Mouse (Mus musculus): ENCODE results near the gene Tmigd1. TPM values are rescaled to one million over a fixed set of nuclear protein-coding genes. Genes with fewer than 3 reads are reported as not detected.
A peak's percentile ranks its signal among the peaks of the same experiment; 100 is the strongest.
"Not testable (repeated sequence)": the region's sequence is repeated elsewhere in the genome, so short reads cannot be mapped to it uniquely, and the experiment has no call there.

Tmigd1 gene
- total RNA-seq, 2 experiments from 2014 or later: not detected

- DNase-seq (ENCODE audit: extremely low spot score in 1 of 2, low spot score in 1 of 2): no peak
Measured at GRCm38 (mm10) chr11:76897871-76898270, 4.1 kb upstream of the Tmigd1 start.

GRCm38 (mm10) chr11:76898751-76899150 lies 3.2 kb upstream of the Tmigd1 start:
- DNase-seq (ENCODE audit: extremely low spot score in 1 of 2, low spot score in 1 of 2): no peak

GRCm38 (mm10) chr11:76899758-76900738 lies 1.9 kb upstream of the Tmigd1 start:
- no peak for DNase-seq (ENCODE audit: extremely low spot score in 1 of 2, low spot score in 1 of 2)

- DNase-seq (ENCODE audit: extremely low spot score in 1 of 2, low spot score in 1 of 2): no peak
Measured at GRCm38 (mm10) chr11:76904340-76904739, 2.4 kb downstream of the Tmigd1 start.

GRCm38 (mm10) chr11:76908651-76909050 lies 6.7 kb downstream of the Tmigd1 start:
- DNase-seq (ENCODE audit: extremely low spot score in 1 of 2, low spot score in 1 of 2): no peak

- no peak for DNase-seq (ENCODE audit: extremely low spot score in 1 of 2, low spot score in 1 of 2)
Measured at GRCm38 (mm10) chr11:76911325-76912054, 9.5 kb downstream of the Tmigd1 start.

GRCm38 (mm10) chr11:76912055-76912395 lies 10.1 kb downstream of the Tmigd1 start:
- DNase-seq (ENCODE audit: extremely low spot score in 1 of 2, low spot score in 1 of 2): peak in 1 of 2 experiments; percentile 27

GRCm38 (mm10) chr11:76914366-76914765 lies 12.4 kb downstream of the Tmigd1 start:
- DNase-seq (ENCODE audit: extremely low spot score in 1 of 2, low spot score in 1 of 2): no peak

GRCm38 (mm10) chr11:76916539-76917229 lies 14.7 kb downstream of the Tmigd1 start:
- no peak for DNase-seq (ENCODE audit: extremely low spot score in 1 of 2, low spot score in 1 of 2)

GRCm38 (mm10) chr11:76917230-76917548 lies 15.2 kb downstream of the Tmigd1 start:
- DNase-seq (ENCODE audit: extremely low spot score in 1 of 2, low spot score in 1 of 2): no peak

- DNase-seq (ENCODE audit: extremely low spot score in 1 of 2, low spot score in 1 of 2): no peak
Measured at GRCm38 (mm10) chr11:76920607-76921006, 18.6 kb downstream of the Tmigd1 start.

- DNase-seq (ENCODE audit: extremely low spot score in 1 of 2, low spot score in 1 of 2): no peak
Measured at GRCm38 (mm10) chr11:76924759-76925236, 22.8 kb downstream of the Tmigd1 start, which contains the start of gene Blmh. Blmh (plus strand) TSS chr11:76924809.

- DNase-seq (ENCODE audit: extremely low spot score in 1 of 2, low spot score in 1 of 2): not testable (repeated sequence)
Measured at GRCm38 (mm10) chr11:76928586-76928985, 26.6 kb downstream of the Tmigd1 start.

- no peak for DNase-seq (ENCODE audit: extremely low spot score in 1 of 2, low spot score in 1 of 2)
Measured at GRCm38 (mm10) chr11:76933209-76933608, 31.2 kb downstream of the Tmigd1 start.

- no peak for DNase-seq (ENCODE audit: extremely low spot score in 1 of 2, low spot score in 1 of 2)
Measured at GRCm38 (mm10) chr11:76936578-76936977, 34.6 kb downstream of the Tmigd1 start.

GRCm38 (mm10) chr11:76944839-76945238 lies 42.9 kb downstream of the Tmigd1 start:
- DNase-seq (ENCODE audit: extremely low spot score in 1 of 2, low spot score in 1 of 2): no peak

- DNase-seq (ENCODE audit: extremely low spot score in 1 of 2, low spot score in 1 of 2): peak; percentile 89 to 93
Measured at GRCm38 (mm10) chr11:76945386-76946202, 43.6 kb downstream of the Tmigd1 start.

GRCm38 (mm10) chr11:76946203-76946585 lies 44.2 kb downstream of the Tmigd1 start:
- DNase-seq (ENCODE audit: extremely low spot score in 1 of 2, low spot score in 1 of 2): peak in 1 of 2 experiments; percentile 5

GRCm38 (mm10) chr11:76953536-76953935 lies 51.6 kb downstream of the Tmigd1 start:
- DNase-seq (ENCODE audit: extremely low spot score in 1 of 2, low spot score in 1 of 2): no peak

- no peak for DNase-seq (ENCODE audit: extremely low spot score in 1 of 2, low spot score in 1 of 2)
Measured at GRCm38 (mm10) chr11:76965703-76966102, 63.7 kb downstream of the Tmigd1 start.
